Mouse (Mus musculus): ENCODE data around the gene Insl3. TPM values are rescaled to one million over a fixed set of nuclear protein-coding genes. Genes with fewer than 3 reads are reported as not detected.

The Insl3 gene
- 0.37 and 0.58 TPM in 2 replicates for polyA plus RNA-seq (2016; fragmentation: Nextera tagmentation; extraction: Ambion mirVana)

DNA sequence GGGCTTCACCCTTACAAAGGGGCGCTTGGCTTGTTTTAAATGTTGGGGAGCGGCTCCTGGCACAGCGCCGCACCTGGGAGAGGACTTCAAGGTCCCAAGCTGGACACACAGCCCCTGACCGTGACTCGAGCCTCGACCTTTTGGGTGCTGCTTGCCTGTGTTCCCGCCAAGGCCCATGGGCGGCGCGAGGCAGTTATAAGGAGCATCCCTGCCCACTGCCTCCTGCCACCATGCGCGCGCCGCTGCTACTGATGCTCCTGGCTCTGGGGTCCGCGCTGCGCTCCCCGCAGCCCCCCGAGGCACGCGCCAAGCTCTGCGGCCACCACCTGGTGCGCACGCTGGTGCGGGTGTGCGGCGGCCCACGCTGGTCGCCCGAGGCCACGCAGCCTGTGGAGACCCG, at the start of gene Insl3:
Gene Insl3 (plus strand): TSS at position 187 of the 400 bp plus-strand sequence.
- WGBS: 7% methylated on average over 33 of the region's 33 CpGs
- peaks cover 100% of the 10 kb centered on the region for H3K27me3 ChIP-seq (ENCODE audit: insufficient read depth, poor library complexity, severe bottlenecking)
- no peak for DNase-seq (ENCODE audit: low spot score)
- no peaks in the 10 kb centered on the region for H3K36me3 ChIP-seq
- H3K4me1 ChIP-seq (replicated peaks): peaks cover 49% of the 10 kb centered on the region
- no peak within 1 kb of the TSS for H3K4me3 ChIP-seq
- no peaks in the 10 kb centered on the region for H3K9me3 ChIP-seq
- no peak within 1 kb of the TSS for H3K27ac ChIP-seq

DNA sequence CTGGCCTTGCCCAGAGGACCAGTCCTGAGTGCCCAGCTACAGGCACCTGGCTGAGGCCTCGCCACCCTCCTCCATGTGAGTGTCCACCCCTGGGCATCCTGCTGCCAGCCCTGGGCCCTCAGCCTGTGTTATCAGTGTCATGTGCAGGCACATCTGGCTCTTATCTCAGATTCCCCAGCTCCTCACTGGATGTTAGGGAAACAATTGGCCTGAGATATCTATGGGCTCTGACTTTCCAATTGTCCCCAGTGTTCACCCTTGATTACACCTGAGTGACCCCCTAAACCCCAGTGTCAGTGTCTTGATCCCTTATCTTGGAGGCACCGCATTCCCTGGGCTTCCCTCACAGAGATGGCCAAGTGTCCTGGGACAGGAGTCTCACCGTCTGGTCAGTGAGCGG, 49.7 kb upstream of the Insl3 start:
- peaks cover 5% of the 10 kb centered on the region for H3K4me1 ChIP-seq (replicated peaks)
- no peaks in the 10 kb centered on the region for H3K9me3 ChIP-seq
- WGBS: 87% methylated on average over 4 of the region's 4 CpGs
- H3K4me3 ChIP-seq: no peak overlapping the region
- DNase-seq (ENCODE audit: low spot score): no peak
- H3K36me3 ChIP-seq: no peaks in the 10 kb centered on the region
- no peak overlapping the region for H3K27ac ChIP-seq
- peaks cover 55% of the 10 kb centered on the region for H3K27me3 ChIP-seq (ENCODE audit: insufficient read depth, poor library complexity, severe bottlenecking)

DNA sequence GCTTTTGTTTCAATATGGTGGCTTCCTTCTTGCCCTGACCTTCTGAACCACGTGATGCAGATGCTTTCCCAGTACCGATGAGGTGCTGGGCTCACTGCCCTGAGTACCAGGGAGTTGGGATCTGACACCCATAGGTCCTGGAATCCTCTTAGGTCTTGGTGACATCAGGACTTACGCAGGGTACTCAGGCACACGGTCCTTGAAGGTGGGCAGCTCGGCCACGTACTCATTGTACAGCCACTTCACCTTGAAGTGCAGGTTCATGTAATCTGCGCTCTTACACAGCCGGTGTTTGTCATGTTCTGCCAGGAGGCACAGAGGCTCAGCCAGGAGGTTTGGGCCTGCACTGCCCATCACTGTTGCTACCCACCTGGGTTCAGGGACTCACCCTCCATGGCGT, 43.5 kb upstream of the Insl3 start:
- no peaks in the 10 kb centered on the region for H3K4me1 ChIP-seq (replicated peaks)
- no peak overlapping the region for H3K4me3 ChIP-seq
- no peak for DNase-seq (ENCODE audit: low spot score)
- H3K36me3 ChIP-seq: peaks cover 4% of the 10 kb centered on the region; the same call in 1 of the 2 replicates
- H3K9me3 ChIP-seq: no peaks in the 10 kb centered on the region
- WGBS: 84% methylated on average over 9 of the region's 9 CpGs
- no peak overlapping the region for H3K27ac ChIP-seq
- H3K27me3 ChIP-seq (ENCODE audit: insufficient read depth, poor library complexity, severe bottlenecking): peaks cover 14% of the 10 kb centered on the region; the same call in 1 of the 2 replicates

DNA sequence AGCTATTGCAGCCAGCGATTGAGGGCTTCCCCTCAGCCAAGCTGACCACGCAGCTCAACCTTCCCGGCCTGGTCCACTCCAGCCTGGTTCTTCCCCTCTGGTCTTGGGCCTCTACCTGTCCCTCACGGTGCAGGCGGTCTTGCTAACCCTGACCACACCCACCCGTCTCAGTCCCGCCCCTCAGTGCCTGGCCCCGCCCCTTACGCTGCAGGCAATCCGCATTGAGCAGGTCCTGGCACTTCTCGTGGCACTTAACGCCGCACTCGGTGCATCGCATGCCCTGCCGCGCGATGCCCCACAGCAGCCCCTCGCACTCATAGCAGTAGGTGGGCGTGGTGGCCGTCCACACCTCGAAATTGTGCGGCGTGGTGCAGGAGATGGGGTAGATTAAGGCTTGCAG, 34.4 kb upstream of the Insl3 start:
- Histone ChIP-seq H3K36me3 (peaks cover 4% of the 10 kb centered on the region; the same call in 1 of the 2 replicates), H3K27me3 (ENCODE audit: insufficient read depth, poor library complexity, severe bottlenecking) (peaks cover 88% of the 10 kb centered on the region), H3K27ac (no peak overlapping the region), H3K4me3 (peak overlapping the region; percentile 38), H3K9me3 (no peaks in the 10 kb centered on the region), H3K4me1 (replicated peaks) (peaks cover 13% of the 10 kb centered on the region)
- 2% methylated on average over 24 of the region's 24 CpGs for WGBS
- no peak for DNase-seq (ENCODE audit: low spot score)

DNA sequence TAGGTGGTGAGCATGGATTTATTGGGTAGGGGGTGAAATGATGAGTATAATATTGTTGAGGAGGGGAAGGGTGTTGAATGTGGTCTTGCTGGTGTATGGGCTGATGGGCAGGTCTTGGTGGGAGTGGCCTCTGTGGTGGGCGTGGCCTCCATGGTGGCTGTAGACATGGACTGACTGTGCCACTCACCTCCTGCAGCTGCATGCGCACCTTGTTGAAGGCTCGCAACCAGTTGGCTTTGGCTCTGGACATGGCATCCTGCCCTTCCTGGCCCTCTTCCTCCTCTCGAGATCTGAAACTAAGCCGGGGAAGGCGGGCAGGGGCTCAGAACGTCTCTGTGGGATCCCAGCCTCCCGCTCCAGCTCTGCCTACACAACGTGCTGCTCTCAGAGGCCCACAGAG, 31.2 kb upstream of the Insl3 start:
- H3K9me3 ChIP-seq: no peaks in the 10 kb centered on the region
- H3K27me3 ChIP-seq (ENCODE audit: insufficient read depth, poor library complexity, severe bottlenecking): peaks cover 99% of the 10 kb centered on the region
- 21% methylated on average over 9 of the region's 9 CpGs for WGBS
- H3K27ac ChIP-seq: no peak overlapping the region
- H3K4me3 ChIP-seq: no peak overlapping the region
- no peak for DNase-seq (ENCODE audit: low spot score)
- H3K36me3 ChIP-seq: no peaks in the 10 kb centered on the region
- H3K4me1 ChIP-seq (replicated peaks): peaks cover 18% of the 10 kb centered on the region

DNA sequence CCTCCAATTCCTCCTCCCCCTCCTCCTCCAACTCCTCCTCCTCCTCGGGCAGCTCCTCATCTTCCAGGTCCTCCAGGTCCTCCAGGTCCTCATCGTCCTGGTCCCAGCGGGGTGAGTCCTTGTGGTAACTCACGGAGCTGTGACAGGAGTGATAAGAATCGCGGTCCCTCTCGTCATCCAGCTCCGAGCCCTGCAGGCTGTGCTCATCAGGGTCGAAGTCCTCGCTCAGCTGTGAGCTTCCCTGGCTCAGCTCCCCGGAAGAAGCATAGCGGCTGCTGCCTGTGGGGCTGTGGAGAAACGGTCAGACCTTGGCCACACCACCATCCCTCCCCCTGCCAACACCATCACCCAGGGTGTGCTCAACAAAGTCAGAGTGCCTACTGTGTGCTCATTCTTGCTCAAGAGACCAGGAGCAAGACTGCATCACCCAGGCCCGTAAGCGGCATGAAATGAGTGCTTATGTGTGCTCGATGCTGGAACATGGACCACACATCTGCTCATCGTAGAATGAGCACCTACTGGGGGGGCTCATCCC, 30.4 kb upstream of the Insl3 start:
- peaks cover 99% of the 10 kb centered on the region for H3K27me3 ChIP-seq (ENCODE audit: insufficient read depth, poor library complexity, severe bottlenecking)
- WGBS: 29% methylated on average over 17 of the region's 17 CpGs
- no peaks in the 10 kb centered on the region for H3K36me3 ChIP-seq
- no peaks in the 10 kb centered on the region for H3K9me3 ChIP-seq
- no peak overlapping the region for H3K27ac ChIP-seq
- H3K4me3 ChIP-seq: no peak overlapping the region
- no peak for DNase-seq (ENCODE audit: low spot score)
- H3K4me1 ChIP-seq (replicated peaks): peaks cover 18% of the 10 kb centered on the region

DNA sequence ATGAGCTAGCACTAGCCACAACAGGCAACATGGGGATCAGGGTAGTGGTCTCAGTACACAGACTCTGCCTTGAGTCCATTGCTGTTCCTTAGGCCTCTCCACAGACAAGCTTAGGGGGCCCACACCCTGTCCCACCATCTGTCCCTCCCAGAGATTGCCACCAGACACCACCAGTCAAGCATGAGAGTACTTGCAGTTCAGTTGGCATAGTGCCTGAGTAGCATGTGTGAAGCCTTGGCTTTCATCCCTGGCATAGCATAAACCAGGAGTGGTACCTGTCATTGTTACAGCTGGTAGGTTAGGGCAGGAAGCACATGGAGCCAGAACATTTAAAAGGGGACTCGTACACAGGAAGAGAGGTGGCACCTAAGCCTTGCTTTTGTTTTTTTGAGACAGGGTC, 29.3 kb upstream of the Insl3 start:
- Histone ChIP-seq H3K27me3 (ENCODE audit: insufficient read depth, poor library complexity, severe bottlenecking) (peaks cover 98% of the 10 kb centered on the region), H3K9me3 (no peaks in the 10 kb centered on the region), H3K36me3 (no peaks in the 10 kb centered on the region), H3K27ac (no peak overlapping the region), H3K4me1 (replicated peaks) (peaks cover 15% of the 10 kb centered on the region), H3K4me3 (no peak overlapping the region)
- WGBS: 70% methylated on average over 1 of the region's 1 CpGs
- DNase-seq (ENCODE audit: low spot score): no peak

DNA sequence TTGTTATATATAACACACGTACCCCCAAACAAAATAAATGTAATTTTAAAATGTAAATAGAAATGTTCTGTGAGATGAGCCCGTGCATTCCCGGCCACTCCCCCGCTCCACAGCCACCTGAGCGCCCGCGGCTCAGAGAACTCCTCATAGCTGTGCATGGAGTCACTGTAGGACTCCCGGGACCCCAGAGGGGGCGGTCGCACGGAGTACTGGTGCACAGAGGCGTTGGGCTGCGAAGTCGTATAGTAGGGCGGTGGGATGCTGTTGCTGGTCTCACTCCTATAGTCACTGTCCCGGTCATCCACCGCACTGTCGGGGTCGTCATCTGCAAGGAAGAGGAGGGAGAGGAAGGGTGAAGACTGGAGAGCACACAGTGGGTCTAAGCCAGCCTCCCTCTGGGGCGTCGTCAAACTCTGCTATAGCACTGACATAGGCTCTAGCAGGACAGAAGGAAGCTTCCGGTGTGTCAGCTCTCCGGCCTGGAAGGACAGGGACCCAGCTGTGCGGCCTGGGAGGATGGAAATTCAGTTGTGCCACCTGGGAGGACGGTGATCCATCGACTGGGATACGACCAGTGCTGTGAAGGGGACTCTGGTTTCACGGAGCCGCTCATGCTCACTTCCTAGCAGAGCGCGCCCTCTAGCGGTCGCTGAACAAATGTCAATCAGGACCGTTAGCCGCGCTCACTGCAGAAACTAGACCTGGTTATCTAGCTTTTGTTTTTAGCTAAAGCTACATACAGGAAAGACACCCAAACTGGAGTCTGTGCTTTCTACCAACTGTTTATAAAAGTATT, 28.5 kb upstream of the Insl3 start:
- Histone ChIP-seq H3K27me3 (ENCODE audit: insufficient read depth, poor library complexity, severe bottlenecking) (peaks cover 95% of the 10 kb centered on the region), H3K4me1 (replicated peaks) (peaks cover 17% of the 10 kb centered on the region), H3K9me3 (no peaks in the 10 kb centered on the region), H3K4me3 (0 out of 2 replicates have a peak overlapping the region, but pooled peaks have one; percentile 16), H3K27ac (no peak overlapping the region), H3K36me3 (no peaks in the 10 kb centered on the region)
- peak; percentile 86 for DNase-seq (ENCODE audit: low spot score)
- 7% methylated on average over 36 of the region's 36 CpGs for WGBS

DNA sequence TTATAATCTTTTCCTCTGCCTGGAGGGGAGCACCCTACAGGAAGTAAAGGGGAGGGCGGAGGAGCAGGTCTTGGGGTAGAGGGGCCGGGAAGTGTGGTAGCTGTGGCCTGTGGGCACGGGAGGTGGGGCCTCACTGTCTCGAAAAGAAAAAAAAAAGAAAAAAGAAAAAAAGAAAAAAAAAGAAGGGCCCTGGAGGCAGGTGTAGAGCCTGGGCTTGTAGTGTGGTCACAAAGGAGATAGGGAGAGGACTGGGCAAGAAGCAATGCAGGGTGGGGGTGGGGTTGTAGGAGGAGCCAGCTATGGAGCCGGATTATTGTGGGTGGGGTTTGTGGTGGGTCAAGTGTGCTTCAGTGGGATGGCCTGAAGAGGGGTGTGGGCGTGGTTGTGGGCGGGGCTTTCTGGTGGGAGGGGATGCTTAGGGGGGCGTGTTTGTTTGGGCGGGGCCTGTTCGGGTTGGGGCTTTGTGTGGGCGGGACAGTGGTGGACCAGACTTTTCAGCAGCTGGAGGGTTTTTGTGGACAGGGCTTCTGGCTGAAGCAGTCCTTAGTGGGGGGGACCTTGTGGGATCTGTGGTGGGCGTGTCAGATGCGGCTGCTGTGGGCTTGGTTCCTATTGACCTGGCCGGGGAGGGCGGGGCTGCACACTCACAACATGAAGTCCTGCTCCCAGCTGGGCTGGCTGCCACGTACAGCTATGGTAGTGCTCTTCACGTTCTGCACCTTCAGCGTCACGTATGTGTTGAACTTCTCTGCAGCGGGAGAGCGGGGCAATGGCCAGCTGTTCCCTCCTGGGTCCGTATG, 23.5 kb upstream of the Insl3 start:
- Histone ChIP-seq H3K27ac (peak overlapping the region; percentile 81), H3K4me1 (replicated peaks) (peaks cover 55% of the 10 kb centered on the region), H3K27me3 (ENCODE audit: insufficient read depth, poor library complexity, severe bottlenecking) (peaks cover 92% of the 10 kb centered on the region), H3K9me3 (no peaks in the 10 kb centered on the region), H3K4me3 (peak overlapping the region; percentile 39), H3K36me3 (no peaks in the 10 kb centered on the region)
- DNase-seq (ENCODE audit: low spot score): peak; percentile 91
- 4% methylated on average over 22 of the region's 22 CpGs for WGBS

DNA sequence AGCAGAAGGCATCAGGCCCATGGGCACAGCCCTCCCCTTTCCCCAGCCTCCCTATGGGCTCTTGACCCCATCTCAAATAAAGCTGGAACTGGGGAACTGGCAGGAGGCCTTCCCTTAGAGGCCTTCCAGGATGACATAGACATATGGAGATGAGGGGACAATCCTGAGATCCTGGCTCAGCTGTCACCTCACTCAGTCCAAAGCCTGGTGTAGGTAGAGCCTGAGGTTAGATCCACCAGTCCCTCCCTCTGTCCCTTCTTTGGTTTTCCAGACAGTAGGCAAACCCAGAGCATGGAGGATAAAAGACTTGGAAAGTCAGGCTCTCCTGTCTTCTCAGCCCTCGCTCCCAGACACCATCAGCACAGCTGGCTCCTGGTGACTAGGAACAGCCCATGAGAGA, 22.2 kb upstream of the Insl3 start:
- Histone ChIP-seq H3K4me1 (replicated peaks) (peaks cover 66% of the 10 kb centered on the region), H3K27me3 (ENCODE audit: insufficient read depth, poor library complexity, severe bottlenecking) (peaks cover 88% of the 10 kb centered on the region), H3K4me3 (no peak overlapping the region), H3K36me3 (no peaks in the 10 kb centered on the region), H3K9me3 (no peaks in the 10 kb centered on the region), H3K27ac (peak overlapping the region; percentile 68)
- no peak for DNase-seq (ENCODE audit: low spot score)
- 29% methylated on average over 1 of the region's 1 CpGs for WGBS

DNA sequence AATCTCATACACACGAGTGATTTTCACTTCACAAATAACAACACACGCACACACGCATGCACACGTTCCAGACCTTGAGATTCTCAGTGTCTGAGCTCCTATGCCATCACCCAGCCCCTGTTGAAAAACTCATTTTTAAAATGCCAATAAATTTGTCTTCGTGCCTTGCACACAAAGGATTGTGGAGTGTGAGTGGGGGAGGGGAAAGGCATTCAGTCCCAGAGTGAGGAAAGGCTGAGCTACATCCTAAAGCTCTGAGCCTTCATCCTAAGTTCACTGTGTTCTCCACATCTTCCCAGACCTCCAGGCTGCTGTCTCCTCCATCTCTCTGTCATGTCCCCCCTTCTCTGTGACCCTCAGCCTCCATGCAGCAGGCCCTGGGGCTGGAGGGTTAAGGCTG, 21.8 kb upstream of the Insl3 start:
- peaks cover 70% of the 10 kb centered on the region for H3K4me1 ChIP-seq (replicated peaks)
- DNase-seq (ENCODE audit: low spot score): no peak
- H3K27ac ChIP-seq: peak overlapping the region; percentile 68
- H3K4me3 ChIP-seq: peak overlapping the region; percentile 2; the same call in 1 of the 2 replicates
- 55% methylated on average over 5 of the region's 5 CpGs for WGBS
- H3K27me3 ChIP-seq (ENCODE audit: insufficient read depth, poor library complexity, severe bottlenecking): peaks cover 87% of the 10 kb centered on the region
- no peaks in the 10 kb centered on the region for H3K36me3 ChIP-seq
- H3K9me3 ChIP-seq: no peaks in the 10 kb centered on the region

DNA sequence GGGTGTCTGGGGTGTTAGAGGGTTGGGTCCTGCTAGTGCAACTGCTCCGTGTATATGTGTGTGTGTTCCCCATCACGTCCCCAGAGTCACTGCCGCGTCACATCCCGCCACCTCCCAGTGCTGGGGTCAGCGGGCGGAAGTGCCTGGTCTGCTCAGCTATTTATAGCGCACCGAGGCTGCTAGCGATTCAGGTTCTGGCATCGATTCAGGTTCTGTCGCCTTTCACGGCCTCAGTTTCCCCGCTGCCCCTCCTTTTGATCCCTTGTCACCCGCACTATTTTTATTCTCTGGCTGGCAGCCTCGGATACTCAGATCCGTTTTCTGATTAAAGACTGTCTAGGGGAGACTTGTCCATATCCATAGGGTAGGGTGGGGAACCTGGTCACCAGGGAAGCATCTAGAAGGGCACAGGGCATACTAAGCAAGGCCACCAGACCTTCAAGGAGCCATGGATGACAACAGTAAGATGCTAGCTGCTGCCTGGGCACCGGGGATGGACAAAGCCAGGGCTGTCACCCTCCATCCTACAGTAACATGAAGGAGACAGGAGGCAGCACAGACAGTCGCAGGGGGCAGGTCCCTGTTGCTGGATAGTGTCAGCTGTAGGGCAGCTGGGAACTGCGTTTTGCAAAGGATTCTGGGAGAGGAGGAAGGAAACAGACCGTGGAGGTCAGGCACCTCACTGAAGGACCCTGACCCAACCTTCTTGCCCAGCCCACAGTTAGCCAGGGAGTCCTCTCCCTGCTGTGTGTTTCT, 20.6 kb upstream of the Insl3 start:
- H3K36me3 ChIP-seq: no peaks in the 10 kb centered on the region
- H3K4me3 ChIP-seq: peak overlapping the region; percentile 33
- H3K4me1 ChIP-seq (replicated peaks): peaks cover 70% of the 10 kb centered on the region
- no peaks in the 10 kb centered on the region for H3K9me3 ChIP-seq
- H3K27ac ChIP-seq: peak overlapping the region; percentile 68
- peaks cover 87% of the 10 kb centered on the region for H3K27me3 ChIP-seq (ENCODE audit: insufficient read depth, poor library complexity, severe bottlenecking)
- DNase-seq (ENCODE audit: low spot score): no peak
- 2% methylated on average over 21 of the region's 21 CpGs for WGBS
